Mouse (Mus musculus) kidney, postnatal 0 days (tissue): ENCODE results near the gene Prtg. TPM values are rescaled to one million over a fixed set of nuclear protein-coding genes. Genes with fewer than 3 reads are reported as not detected.
A peak's percentile ranks its signal among the peaks of the same experiment; 100 is the strongest.

ENCODE experiments used
- ATAC-seq: fragments of 200-750 bp; cut with Nextera tagmentation; replicated peaks from 2 replicates; pipeline ENCODE4 v1.8.0; 2017; ENCODE audit warnings: low read depth, moderate number of reproducible peaks, moderate TSS enrichment, moderate library complexity; ENCODE audit not compliant: low FRiP score
- DNase-seq: peaks from one replicate; pipeline ENCODE4 v3.0.0-alpha.2; 2016; ENCODE audit warnings: low spot score
- H3K27ac ChIP-seq: fragments of 300-500 bp; sonication (generic); 2 replicates; pipeline ENCODE4 v1.5.1; 2014; ENCODE audit warnings: mild to moderate bottlenecking
- H3K27me3 ChIP-seq: fragments of 300-500 bp; sonication (generic); 2 replicates; pipeline ENCODE4 v1.6.1; 2014; ENCODE audit warnings: low read length, mixed read lengths; ENCODE audit not compliant: insufficient read depth
- H3K36me3 ChIP-seq: fragments of 300-500 bp; sonication (generic); 2 replicates; pipeline ENCODE4 v1.6.1; 2014; ENCODE audit warnings: low read length, mixed read lengths; ENCODE audit not compliant: insufficient read depth
- H3K4me1 ChIP-seq: fragments of 300-500 bp; sonication (generic); replicated peaks from 2 replicates; pipeline ENCODE4 v1.6.1; 2014; ENCODE audit warnings: antibody characterized with exemption, low read length, mixed read lengths; ENCODE audit not compliant: insufficient read depth
- H3K4me2 ChIP-seq: fragments of 300-500 bp; sonication (generic); 2 replicates; pipeline ENCODE4 v1.6.1; 2014; ENCODE audit warnings: mild to moderate bottlenecking, low read length, moderate library complexity, mixed read lengths
- H3K4me3 ChIP-seq: fragments of 300-500 bp; sonication (generic); replicated peaks from 2 replicates; pipeline ENCODE4 v1.5.1; 2014; ENCODE audit warnings: low read depth, low read length
- H3K9ac ChIP-seq: fragments of 300-500 bp; sonication (generic); 2 replicates; pipeline ENCODE4 v1.6.1; 2014; ENCODE audit warnings: low read depth, low read length
- H3K9me3 ChIP-seq: fragments of 300-500 bp; sonication (generic); replicated peaks from 2 replicates; pipeline ENCODE4 v1.6.1; 2016; ENCODE audit warnings: low read length, inconsistent platforms, mixed read lengths
- CTCF ChIP-seq: IDR thresholded peaks from 2 replicates; pipeline ENCODE4 v1.5.1; 2016; ENCODE audit warnings: antibody characterized with exemption, low read depth, mild to moderate bottlenecking, moderate library complexity
- WGBS: fragments of 180-500 bp; shearing (Covaris S2); extraction: QIAGEN DNeasy Blood & Tissue Kit; methylation state at CpG from one replicate; pipeline ENCODE4 v1.1.7; 2014; 5-methylcytosine and 5-hydroxymethylcytosine counted together
- polyA plus RNA-seq: library from polyadenylated mRNA; unstranded; fragments of >200 nt; fragmentation: Nextera tagmentation; extraction: Ambion mirVana; gene quantifications from 2 replicates; pipeline ENCODE4 v1.2.1, GENCODE M21; 2015

The Prtg gene
- polyA plus RNA-seq, 1 experiment from 2014 or later = 1.2 TPM

GRCm38 (mm10) chr9:72961346-72961745 is 154.7 kb downstream of the Prtg start:
- ATAC-seq (peak; percentile 36; the same call in 1 of the 2 replicates), DNase-seq (peak; percentile 18)

DNA sequence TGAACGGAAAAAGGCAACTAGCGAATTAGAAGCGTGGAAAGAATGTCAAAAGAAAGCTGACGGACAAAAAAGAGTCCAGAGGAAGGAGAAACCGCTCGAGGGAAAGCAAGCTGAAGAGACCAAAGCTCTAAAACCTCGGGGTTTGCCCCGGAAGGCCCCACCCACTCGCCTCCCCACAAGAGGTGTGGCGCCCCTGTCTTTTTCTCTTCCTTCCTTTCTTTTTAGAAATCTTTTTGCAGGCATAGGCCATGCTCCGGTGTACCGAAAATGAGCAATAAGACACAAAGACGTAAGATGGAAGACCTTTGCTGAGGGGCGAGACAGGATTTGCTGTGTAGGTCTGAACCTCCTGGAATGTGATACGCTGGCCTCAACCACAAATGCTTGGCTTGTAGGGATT is 155.3 kb downstream of the Prtg start:
- H3K27ac ChIP-seq = peak overlapping the region; percentile 26; the same call in 1 of the 2 replicates
- H3K4me1 ChIP-seq = peaks cover 5% of the 10 kb centered on the region; the same call in 1 of the 2 replicates
- no peaks in the 10 kb centered on the region for H3K27me3 ChIP-seq
- no peak for TF ChIP-seq CTCF
- WGBS = 64% methylated on average over 15 of the region's 15 CpGs
- H3K36me3 ChIP-seq = no peaks in the 10 kb centered on the region
- DNase-seq = no peak
- no peak overlapping the region for H3K4me3 ChIP-seq
- H3K4me2 ChIP-seq = no peak overlapping the region
- no peak for ATAC-seq
- H3K9ac ChIP-seq = no peak overlapping the region
- H3K9me3 ChIP-seq = no peaks in the 10 kb centered on the region

More at GRCm38 (mm10) chr9:72961346-72961745, 154.7 kb downstream of the Prtg start:
- no peak for TF ChIP-seq CTCF
- H3K4me3 ChIP-seq = no peak overlapping the region
- H3K9ac ChIP-seq = no peak overlapping the region
- H3K4me2 ChIP-seq = no peak overlapping the region
- WGBS = 68% methylated on average over 8 of the region's 8 CpGs
- no peaks in the 10 kb centered on the region for H3K9me3 ChIP-seq
- no peaks in the 10 kb centered on the region for H3K36me3 ChIP-seq
- peak overlapping the region; percentile 26; the same call in 1 of the 2 replicates for H3K27ac ChIP-seq
- peaks cover 5% of the 10 kb centered on the region; the same call in 1 of the 2 replicates for H3K4me1 ChIP-seq
- no peaks in the 10 kb centered on the region for H3K27me3 ChIP-seq

Other genes starting within 250 kb of the Prtg start
- gene Nedd4, start 144.5 kb upstream of the Prtg start, polyA plus RNA-seq = 377 and 437 TPM in 2 replicates
- 3.0 and 3.2 TPM in 2 replicates for gene Pygo1, start 118.8 kb downstream of the Prtg start, polyA plus RNA-seq
- 2.8 and 3.3 TPM in 2 replicates for gene Dyx1c1, start 151.9 kb downstream of the Prtg start, polyA plus RNA-seq
- not detected in 2 replicates for gene Gm44503, start 152.0 kb downstream of the Prtg start, polyA plus RNA-seq
- 30.2 and 33.8 TPM in 2 replicates for gene Ccpg1os, start 178.5 kb downstream of the Prtg start, polyA plus RNA-seq
- 43.8 and 49.6 TPM in 2 replicates for gene Ccpg1, start 178.6 kb downstream of the Prtg start, polyA plus RNA-seq
- gene Pigb, start 233.5 kb downstream of the Prtg start, polyA plus RNA-seq = 10.8 and 11.9 TPM in 2 replicates
- 8.9 and 9.1 TPM in 2 replicates for gene Rab27a, start 238.0 kb downstream of the Prtg start, polyA plus RNA-seq